Mouse (Mus musculus) c-Kit-positive CD71-positive TER-119-positive erythroid progenitor cells, embryonic 14.5 days (primary cell): ENCODE measurements around the gene Zim1.
A peak's percentile ranks its signal among the peaks of the same experiment; 100 is the strongest.

Source experiments
- DNase-seq: peaks from one replicate; pipeline ENCODE4 v3.0.0-alpha.2; 2013; ENCODE audit warnings: low spot score

Zim1 gene

GRCm38 (mm10) chr7:6696241-6697045, at the start of gene Zim1:
Gene Zim1 (minus strand): TSS chr7:6696450.
- DNase-seq = no peak

DNA sequence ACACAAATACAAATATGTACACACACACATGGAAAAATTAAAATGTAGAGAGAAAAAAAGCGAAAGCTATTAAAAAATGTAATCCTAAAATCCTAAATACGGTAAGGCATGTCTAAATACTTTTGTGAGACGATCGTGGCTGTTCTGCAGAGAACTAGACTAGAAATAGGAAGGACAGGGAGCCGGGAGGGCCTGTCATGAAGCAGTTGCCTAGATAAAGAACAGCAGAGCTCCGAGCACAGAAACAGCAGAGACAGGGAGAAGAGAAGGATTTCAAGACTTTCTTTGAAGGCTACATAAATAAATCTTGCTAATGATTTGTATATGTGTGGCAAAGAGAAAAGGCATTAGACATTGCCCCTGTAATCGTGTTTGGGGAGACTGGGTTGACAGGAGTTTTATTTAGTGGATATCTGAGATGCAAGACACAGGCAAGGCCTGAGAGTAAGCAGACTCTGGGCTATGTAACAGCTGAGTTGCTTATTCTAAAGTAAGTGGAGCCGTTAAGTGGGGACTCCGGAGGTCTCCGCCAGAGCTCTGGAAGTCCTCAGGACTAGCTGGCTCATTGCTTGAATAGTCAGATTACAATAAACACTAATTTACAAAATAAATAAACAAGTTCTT, 48.1 kb upstream of the Zim1 start:
- DNase-seq = no peak

GRCm38 (mm10) chr7:6736060-6736459, 39.8 kb upstream of the Zim1 start:
- no peak for DNase-seq

- DNase-seq = no peak
Measured at GRCm38 (mm10) chr7:6731930-6732329, 35.7 kb upstream of the Zim1 start.

- no peak for DNase-seq
Measured at GRCm38 (mm10) chr7:6731373-6731772, 35.1 kb upstream of the Zim1 start.

DNA sequence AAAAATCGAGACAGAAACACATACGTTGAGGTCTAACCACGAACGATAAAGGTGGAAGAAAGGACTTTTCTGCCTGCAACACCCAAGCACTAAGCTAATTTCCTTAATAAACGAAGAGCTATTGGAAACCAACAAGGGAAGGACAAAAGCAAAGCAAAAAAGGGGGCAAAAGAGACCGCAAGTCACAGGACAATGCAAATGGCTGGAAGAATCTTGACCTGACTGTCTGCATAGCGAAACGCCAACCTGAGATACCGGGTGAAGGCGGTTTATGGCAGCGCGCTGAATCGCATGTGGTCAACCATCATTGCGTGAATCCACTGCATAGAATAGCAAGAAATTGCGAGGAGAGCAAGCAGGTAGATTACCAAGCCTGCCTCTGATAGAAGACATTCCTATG, 34.6 kb upstream of the Zim1 start:
- no peak for DNase-seq

DNA sequence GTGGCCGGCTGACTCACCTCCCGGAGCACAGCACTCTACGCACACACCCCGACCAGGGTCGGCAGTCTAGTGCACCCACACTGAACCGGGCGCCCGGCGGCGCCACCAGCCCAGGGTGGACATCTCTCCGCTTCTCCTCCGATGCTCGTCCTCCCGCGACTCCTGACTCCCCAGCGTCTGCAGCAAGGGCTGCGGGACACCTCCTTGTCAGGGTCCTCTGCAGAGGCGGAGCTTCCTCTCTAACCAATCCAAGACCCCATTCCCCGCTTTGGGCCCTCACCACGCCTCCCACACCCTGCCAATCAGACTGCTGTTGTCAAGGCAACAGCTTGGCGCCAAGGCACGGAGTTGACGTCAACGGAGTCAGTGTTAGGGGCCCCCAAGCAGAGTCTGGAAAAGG, 34.0 kb upstream of the Zim1 start, which contains the start of the genes Peg3 and Usp29:
Gene Peg3, minus strand, starts transcription at position 191 of the 400 bp plus-strand sequence.
Gene Usp29, plus strand, starts transcription at position 338 of the 400 bp plus-strand sequence.
- DNase-seq = peak; percentile 51

DNA sequence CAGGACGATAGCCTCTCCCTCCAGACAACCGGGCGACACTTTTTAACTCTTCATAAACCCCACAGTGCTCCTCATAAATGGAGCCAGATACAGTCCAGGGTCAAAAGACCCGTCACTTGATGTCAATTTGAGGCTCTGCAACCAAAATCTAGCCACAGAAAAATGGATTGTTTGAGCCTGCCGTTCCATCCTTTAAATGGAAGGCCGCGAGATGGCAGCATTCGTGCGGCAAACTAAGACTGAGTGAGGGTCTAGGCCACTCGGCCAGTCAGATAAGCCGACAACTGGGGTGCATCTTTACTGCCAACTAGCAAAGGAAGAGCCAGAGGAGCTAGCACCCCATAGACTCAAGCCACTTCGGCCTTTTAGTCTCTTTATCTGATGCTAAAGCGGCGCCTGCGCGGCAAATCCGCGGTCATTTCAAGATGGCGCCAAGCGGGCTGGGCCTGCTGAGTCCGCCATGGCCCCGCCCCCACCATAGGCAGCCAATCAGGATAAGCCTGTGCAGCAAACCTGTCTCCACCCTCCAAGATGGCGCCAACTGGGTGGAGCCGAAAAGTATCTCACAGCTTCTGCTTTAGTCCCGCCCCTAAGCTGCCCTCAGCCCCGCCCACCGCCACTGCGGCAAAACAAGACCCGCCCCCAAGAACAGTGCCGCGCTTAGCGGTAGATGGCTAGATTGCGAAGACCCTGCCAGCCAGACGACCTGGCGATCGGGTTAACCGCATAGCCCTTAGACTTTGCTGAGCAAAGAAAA, 33.0 kb upstream of the Zim1 start:
- DNase-seq = peak; percentile 81

GRCm38 (mm10) chr7:6728263-6728931, 32.1 kb upstream of the Zim1 start:
- peak; percentile 79 for DNase-seq

GRCm38 (mm10) chr7:6727351-6728121, 31.3 kb upstream of the Zim1 start:
- DNase-seq = peak; percentile 52

- DNase-seq = no peak
Measured at GRCm38 (mm10) chr7:6709396-6709795, 13.1 kb upstream of the Zim1 start.

- DNase-seq = no peak
Measured at GRCm38 (mm10) chr7:6708451-6709180, 12.4 kb upstream of the Zim1 start.

DNA sequence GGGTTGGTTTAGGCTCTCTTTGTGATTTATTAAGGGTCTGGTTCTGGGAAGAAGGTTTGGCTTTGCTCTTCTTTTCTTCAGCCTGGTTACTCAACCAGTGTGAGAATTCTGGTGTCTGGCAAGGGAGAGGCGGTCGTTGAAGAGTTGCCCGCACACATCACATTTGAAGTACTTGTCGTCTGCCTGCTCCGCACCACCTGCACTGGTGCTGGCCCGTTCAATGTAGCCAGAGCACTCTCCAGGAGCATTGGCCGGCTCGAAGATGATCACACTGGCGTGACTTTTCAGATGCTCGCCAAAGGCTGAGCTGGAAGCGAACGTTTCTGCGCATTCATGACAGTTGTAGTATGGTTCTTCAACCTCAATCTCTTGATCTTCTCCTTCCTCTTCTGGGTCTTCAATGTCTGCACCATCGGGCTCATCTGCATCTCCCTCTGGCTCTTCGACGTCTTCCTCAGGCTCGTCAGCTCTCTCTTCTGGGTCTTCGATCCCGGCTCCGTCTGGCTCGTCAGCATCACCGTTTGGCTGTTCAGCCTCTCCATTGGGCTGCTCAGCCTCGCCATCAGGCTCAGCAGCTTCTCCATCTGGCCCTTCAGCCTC, 11.3 kb upstream of the Zim1 start:
- no peak for DNase-seq

DNA sequence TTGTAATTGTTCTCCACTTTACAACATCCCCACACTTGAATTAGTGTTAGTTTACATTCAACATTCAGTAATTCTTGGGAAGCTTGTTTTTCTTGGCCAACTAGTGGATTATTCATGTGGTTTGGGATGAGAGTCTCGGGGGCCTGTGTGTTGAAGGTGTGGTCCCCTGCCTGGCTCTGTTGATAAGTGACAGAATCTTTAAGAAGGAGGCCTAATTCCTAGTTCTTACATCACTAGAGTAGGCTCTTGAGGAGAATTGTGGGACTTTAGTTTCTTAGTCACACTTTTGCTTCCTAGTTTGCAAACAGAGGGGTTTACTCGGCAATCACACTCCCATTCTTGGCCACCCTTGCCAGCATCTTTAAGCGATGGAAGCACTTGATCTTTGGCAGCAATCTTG, 3.0 kb upstream of the Zim1 start:
- no peak for DNase-seq

- DNase-seq = no peak
Measured at GRCm38 (mm10) chr7:6685511-6685910, 10.7 kb downstream of the Zim1 start.

DNA sequence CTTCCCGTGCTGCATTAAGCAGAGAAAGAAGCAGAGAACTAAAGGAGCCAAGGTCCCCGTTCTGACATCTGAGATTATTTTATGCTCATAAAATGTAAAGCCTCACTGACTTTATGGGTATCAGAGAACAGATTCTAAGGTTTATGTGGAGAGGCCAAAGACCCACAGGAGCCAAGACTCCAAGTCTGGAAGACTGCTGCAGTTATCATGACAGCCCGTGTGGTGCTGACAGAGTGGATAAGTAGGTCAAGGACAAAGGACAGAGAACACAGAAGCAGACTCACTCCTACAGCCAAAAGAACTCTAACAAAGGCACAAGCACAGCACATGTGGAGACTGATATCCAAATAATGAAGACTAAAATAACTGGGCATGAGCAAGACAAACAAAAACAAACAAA, 29.5 kb downstream of the Zim1 start:
- DNase-seq = no peak

DNA sequence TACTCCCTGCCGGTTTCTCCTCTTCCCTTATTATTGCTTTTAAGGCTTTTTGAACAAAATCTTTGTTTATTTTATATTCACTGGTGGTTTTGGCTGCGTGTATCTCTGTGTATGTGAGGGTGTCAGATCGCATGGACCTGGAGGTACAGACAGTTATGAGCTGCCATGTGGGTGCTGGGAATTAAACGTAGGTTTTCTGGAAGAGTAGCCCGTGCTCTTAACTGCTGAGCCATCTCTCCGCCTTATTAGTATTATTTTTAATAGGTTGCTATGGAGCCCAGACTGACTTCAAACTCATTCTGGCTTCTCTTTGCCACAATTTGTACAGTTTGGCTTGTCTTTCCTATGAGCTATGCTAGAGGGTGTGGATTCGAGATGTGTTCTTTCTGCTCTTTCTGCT, 32.8 kb downstream of the Zim1 start:
- DNase-seq = no peak

DNA sequence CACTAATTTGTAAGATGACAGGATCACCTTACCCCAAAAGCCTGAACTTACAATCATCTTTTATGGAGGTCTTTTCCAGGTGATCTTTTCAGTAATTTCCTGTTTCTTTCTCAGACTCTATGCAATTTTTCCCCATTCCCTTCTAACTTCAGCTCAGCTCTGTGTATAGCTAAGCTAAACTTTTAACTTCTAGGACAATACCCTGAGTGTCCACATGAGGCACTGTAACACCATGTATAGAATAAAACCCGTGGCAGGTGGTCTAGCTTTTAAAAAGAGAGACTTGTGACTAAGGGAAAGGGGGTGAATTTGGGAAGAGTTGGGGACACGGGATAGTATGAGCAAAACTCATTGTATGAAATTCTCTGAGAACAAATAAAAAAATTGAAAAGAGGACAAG, 36.6 kb downstream of the Zim1 start:
- no peak for DNase-seq

DNA sequence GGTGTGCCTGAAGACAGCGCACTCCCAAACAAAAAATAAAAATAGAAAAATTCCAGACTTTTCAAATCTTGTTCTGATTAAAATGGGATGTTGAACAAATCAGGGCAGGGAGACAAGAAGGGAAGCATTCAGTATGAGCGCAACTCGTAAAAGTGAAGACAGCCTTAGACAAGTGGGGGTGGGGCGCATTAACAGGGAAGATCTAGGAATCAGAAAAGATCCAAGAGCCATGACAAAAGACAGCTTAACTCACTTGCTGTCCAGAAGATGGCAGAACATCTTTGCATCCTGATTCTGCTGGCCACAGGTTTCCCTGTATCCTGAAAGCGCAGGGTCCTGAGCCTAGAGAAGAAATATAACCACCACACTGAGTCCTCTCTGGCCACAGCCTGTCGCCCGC, 37.6 kb downstream of the Zim1 start:
- DNase-seq = no peak

GRCm38 (mm10) chr7:6652151-6652550, 44.1 kb downstream of the Zim1 start:
- DNase-seq = no peak
